Mouse (Mus musculus): Measurements from ENCODE around the gene Ppp4r3b. TPM values are rescaled to one million over a fixed set of nuclear protein-coding genes. Genes with fewer than 3 reads are reported as not detected.

Ppp4r3b gene
- polyA plus RNA-seq, 1 experiment from 2014 or later: 89.0 TPM

DNA sequence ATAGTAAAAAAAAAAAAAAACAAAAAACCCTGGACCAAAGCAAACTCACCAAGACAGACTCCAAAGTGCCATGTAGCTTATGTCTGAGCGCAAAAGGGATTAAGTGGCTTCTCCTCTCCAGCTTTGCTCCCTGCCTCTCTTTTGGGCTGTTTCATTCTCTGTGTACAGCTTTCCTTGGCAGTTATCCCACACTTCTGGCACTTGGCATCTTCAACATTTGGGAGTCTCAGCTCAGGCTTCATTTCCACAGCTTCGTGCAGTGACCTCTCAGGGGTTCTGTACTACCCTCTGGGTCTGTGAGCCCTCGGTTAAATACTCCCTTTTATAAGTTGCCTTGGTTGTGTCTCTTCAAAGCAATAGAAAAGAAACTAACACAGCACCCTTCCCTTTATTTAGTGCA lies 8.0 kb downstream of the Ppp4r3b start:
- Histone ChIP-seq H3K4me1 (no peaks in the 10 kb centered on the region), H3K36me3 (peaks cover 16% of the 10 kb centered on the region; the same call in 1 of the 2 replicates), H3K4me2 (replicated peaks) (no peak overlapping the region), H3K9ac (no peak overlapping the region), H3K27ac (replicated peaks) (no peak overlapping the region), H3K9me3 (replicated peaks) (no peaks in the 10 kb centered on the region), H3K27me3 (no peaks in the 10 kb centered on the region), H3K4me3 (replicated peaks) (no peak overlapping the region)
- ATAC-seq (ENCODE audit: insufficient number of reproducible peaks, low FRiP score, low TSS enrichment, low read depth): no peak
- 75% methylated on average over 3 of the region's 3 CpGs for WGBS

DNA sequence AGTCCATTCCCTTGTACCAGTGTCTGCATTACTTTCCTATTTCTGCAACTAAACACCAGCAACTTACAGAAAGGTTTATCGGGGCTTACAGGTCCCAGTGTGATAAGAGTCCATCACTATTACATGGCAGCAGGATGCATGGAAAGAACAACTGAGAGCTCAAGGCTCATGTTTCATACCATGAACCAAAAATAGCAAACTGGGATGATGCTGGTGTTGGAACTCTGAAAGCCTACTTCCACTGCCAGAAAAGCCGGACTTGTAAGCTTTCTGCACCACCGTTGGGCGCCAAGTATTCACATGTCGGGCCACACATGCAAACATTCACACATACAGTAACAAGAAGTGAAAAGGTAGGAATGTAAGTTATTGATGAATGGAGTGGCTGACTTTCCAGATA lies 9.1 kb downstream of the Ppp4r3b start:
- WGBS: 92% methylated on average over 5 of the region's 5 CpGs
- no peak overlapping the region for H3K27ac ChIP-seq (replicated peaks)
- no peak overlapping the region for H3K4me2 ChIP-seq (replicated peaks)
- H3K36me3 ChIP-seq: peaks cover 27% of the 10 kb centered on the region
- no peaks in the 10 kb centered on the region for H3K27me3 ChIP-seq
- no peaks in the 10 kb centered on the region for H3K9me3 ChIP-seq (replicated peaks)
- no peaks in the 10 kb centered on the region for H3K4me1 ChIP-seq
- no peak overlapping the region for H3K4me3 ChIP-seq (replicated peaks)
- ATAC-seq (ENCODE audit: insufficient number of reproducible peaks, low FRiP score, low TSS enrichment, low read depth): no peak
- H3K9ac ChIP-seq: no peak overlapping the region

- no peaks in the 10 kb centered on the region for H3K4me1 ChIP-seq
- WGBS: 73% methylated on average over 2 of the region's 2 CpGs
- ATAC-seq (ENCODE audit: insufficient number of reproducible peaks, low FRiP score, low TSS enrichment, low read depth): no peak
- no peaks in the 10 kb centered on the region for H3K27me3 ChIP-seq
- no peak overlapping the region for H3K9ac ChIP-seq
- no peaks in the 10 kb centered on the region for H3K9me3 ChIP-seq (replicated peaks)
- no peak overlapping the region for H3K27ac ChIP-seq (replicated peaks)
- H3K4me2 ChIP-seq (replicated peaks): no peak overlapping the region
- H3K4me3 ChIP-seq (replicated peaks): no peak overlapping the region
- H3K36me3 ChIP-seq: peaks cover 36% of the 10 kb centered on the region
These were observed 16.3 kb downstream of the Ppp4r3b start for GRCm38 (mm10) chr11:29188981-29189380.

- peaks cover 16% of the 10 kb centered on the region for H3K36me3 ChIP-seq
- ATAC-seq (ENCODE audit: insufficient number of reproducible peaks, low FRiP score, low TSS enrichment, low read depth): no peak
- 78% methylated on average over 5 of the region's 5 CpGs for WGBS
These were observed 31.0 kb downstream of the Ppp4r3b start for GRCm38 (mm10) chr11:29203653-29204052.

DNA sequence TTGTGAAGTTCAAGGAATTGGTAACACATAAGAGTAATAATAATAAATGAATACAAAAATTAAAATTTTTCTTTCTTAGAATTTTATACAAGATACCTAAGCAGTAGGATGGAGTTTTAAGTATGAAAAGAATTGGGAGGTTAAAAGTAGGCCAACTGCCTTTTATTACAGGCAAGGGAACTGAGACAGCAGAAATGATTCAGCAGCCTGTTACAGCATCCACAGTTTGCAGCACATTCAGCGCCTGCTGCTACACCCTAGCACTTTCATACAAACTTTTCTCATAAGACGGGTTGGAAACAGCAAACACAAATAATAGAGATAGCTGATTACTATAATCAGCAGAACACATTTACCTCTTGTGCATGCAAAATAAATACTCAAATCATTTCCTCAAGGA lies 37.1 kb downstream of the Ppp4r3b start:
- Histone ChIP-seq H3K4me3 (replicated peaks) (no peak overlapping the region), H3K4me2 (replicated peaks) (no peak overlapping the region), H3K9ac (no peak overlapping the region), H3K9me3 (replicated peaks) (no peaks in the 10 kb centered on the region), H3K27ac (replicated peaks) (no peak overlapping the region), H3K4me1 (no peaks in the 10 kb centered on the region), H3K27me3 (no peaks in the 10 kb centered on the region), H3K36me3 (peaks cover 26% of the 10 kb centered on the region)
- WGBS: 90% methylated on average over 2 of the region's 2 CpGs
- no peak for ATAC-seq (ENCODE audit: insufficient number of reproducible peaks, low FRiP score, low TSS enrichment, low read depth)

More at GRCm38 (mm10) chr11:29203653-29204052, 31.0 kb downstream of the Ppp4r3b start:
- Histone ChIP-seq H3K9me3 (replicated peaks) (no peaks in the 10 kb centered on the region), H3K4me3 (replicated peaks) (no peak overlapping the region), H3K27me3 (no peaks in the 10 kb centered on the region), H3K4me1 (no peaks in the 10 kb centered on the region), H3K4me2 (replicated peaks) (no peak overlapping the region), H3K27ac (replicated peaks) (no peak overlapping the region), H3K9ac (no peak overlapping the region)

- 89% methylated on average over 2 of the region's 2 CpGs for WGBS
- Histone ChIP-seq H3K9me3 (replicated peaks) (no peaks in the 10 kb centered on the region), H3K4me2 (replicated peaks) (no peak overlapping the region), H3K4me3 (replicated peaks) (no peak overlapping the region), H3K36me3 (peaks cover 61% of the 10 kb centered on the region), H3K4me1 (no peaks in the 10 kb centered on the region), H3K27me3 (no peaks in the 10 kb centered on the region), H3K27ac (replicated peaks) (no peak overlapping the region), H3K9ac (no peak overlapping the region)
- ATAC-seq (ENCODE audit: insufficient number of reproducible peaks, low FRiP score, low TSS enrichment, low read depth): no peak
These were observed 43.5 kb downstream of the Ppp4r3b start for GRCm38 (mm10) chr11:29216196-29216595.

DNA sequence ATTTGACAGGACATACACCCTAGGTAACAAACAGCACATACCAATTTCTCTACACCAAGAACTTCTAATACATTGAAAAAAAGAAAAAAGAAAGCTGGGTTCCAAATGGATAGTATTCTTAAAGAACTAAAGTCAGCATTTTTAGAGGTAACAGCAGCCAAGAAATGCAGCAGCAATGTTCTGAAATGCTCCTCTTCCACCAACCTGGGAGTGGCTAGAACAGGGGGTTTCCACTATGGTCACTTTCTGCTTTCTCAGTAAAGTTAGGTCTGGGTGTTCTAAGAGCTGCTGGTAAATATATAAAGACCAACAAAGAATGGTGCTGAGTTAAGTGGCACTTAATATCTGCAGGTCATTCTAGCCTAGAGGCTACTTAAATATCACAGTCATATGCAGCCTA lies 46.4 kb downstream of the Ppp4r3b start:
- H3K27me3 ChIP-seq: no peaks in the 10 kb centered on the region
- H3K9me3 ChIP-seq (replicated peaks): no peaks in the 10 kb centered on the region
- no peak overlapping the region for H3K4me3 ChIP-seq (replicated peaks)
- H3K36me3 ChIP-seq: peaks cover 68% of the 10 kb centered on the region
- no peak overlapping the region for H3K27ac ChIP-seq (replicated peaks)
- no peak overlapping the region for H3K4me2 ChIP-seq (replicated peaks)
- H3K4me1 ChIP-seq: no peaks in the 10 kb centered on the region
- no peak for ATAC-seq (ENCODE audit: insufficient number of reproducible peaks, low FRiP score, low TSS enrichment, low read depth)
- H3K9ac ChIP-seq: no peak overlapping the region

GRCm38 (mm10) chr11:29222310-29222709 lies 49.6 kb downstream of the Ppp4r3b start:
- Histone ChIP-seq H3K4me1 (no peaks in the 10 kb centered on the region), H3K4me2 (replicated peaks) (no peak overlapping the region), H3K27me3 (no peaks in the 10 kb centered on the region), H3K27ac (replicated peaks) (no peak overlapping the region), H3K9me3 (replicated peaks) (no peaks in the 10 kb centered on the region), H3K36me3 (peaks cover 51% of the 10 kb centered on the region), H3K9ac (no peak overlapping the region), H3K4me3 (replicated peaks) (no peak overlapping the region)
- 94% methylated on average over 5 of the region's 5 CpGs for WGBS
- ATAC-seq (ENCODE audit: insufficient number of reproducible peaks, low FRiP score, low TSS enrichment, low read depth): no peak

DNA sequence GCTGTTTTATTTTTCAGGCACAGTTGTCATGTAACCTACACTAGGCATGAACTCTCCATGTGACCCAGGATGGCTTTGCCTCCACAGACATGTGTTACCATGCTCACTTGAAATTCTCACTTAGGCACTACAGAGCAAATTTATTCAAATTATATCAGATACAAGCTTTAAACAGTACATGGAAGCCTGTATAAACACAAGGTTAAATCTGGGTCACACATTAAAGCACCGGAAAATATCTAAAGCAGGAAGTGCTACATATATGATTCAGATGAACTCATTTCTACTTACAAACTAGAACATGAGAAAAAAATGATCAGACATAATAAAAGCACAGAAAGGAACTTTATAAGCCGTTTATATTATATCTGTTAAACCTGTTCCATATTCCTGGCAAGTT lies 52.1 kb downstream of the Ppp4r3b start:
- WGBS: 94% methylated on average over 2 of the region's 2 CpGs
- Histone ChIP-seq H3K9me3 (replicated peaks) (no peaks in the 10 kb centered on the region), H3K27me3 (no peaks in the 10 kb centered on the region)

DNA sequence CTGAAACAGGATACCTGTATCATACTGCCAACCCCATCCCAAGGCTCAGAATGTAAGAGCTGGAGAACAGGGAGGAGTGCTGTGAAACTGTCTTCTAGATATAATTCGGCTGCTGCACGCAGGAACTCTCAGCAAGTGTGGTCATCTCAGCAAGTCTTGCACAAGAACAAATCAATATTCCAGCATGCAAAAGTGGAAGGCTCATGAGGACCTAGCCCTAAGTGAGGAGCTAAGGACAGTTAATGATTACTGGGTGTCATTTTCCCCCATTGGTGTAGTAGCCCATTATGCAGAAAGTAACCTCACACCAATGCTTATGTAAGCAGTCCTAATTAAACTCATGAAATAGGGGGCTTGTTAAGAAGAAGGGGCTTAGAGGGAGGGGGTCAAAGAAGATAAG lies 56.3 kb downstream of the Ppp4r3b start:
- H3K36me3 ChIP-seq: peaks cover 51% of the 10 kb centered on the region

More for the DNA sequence above, 52.1 kb downstream of the Ppp4r3b start:
- Histone ChIP-seq H3K36me3 (peaks cover 57% of the 10 kb centered on the region), H3K9ac (no peak overlapping the region), H3K4me2 (replicated peaks) (no peak overlapping the region), H3K4me1 (no peaks in the 10 kb centered on the region), H3K4me3 (replicated peaks) (no peak overlapping the region), H3K27ac (replicated peaks) (no peak overlapping the region)
- no peak for ATAC-seq (ENCODE audit: insufficient number of reproducible peaks, low FRiP score, low TSS enrichment, low read depth)

DNA sequence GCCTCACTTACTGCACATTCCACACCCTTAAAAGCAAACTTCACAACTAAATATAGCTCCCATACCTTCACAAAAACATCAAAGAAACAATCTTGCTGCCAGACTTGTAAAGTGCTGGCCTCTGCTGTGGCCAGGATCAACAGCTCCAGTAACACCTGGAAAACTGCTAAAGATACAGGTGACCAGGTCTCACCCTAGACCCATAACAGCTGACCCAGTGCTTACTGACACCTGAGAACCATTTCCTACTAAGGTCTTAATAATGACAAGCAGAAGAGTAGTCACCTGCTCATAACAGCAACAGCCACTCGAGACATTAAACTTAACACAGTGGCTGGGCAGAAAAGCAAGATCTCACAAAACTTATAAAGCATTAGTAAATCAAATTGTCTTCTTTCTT lies 60.9 kb downstream of the Ppp4r3b start:
- 78% methylated on average over 1 of the region's 1 CpGs for WGBS
- Histone ChIP-seq H3K9me3 (replicated peaks) (no peaks in the 10 kb centered on the region), H3K4me1 (no peaks in the 10 kb centered on the region), H3K27me3 (no peaks in the 10 kb centered on the region), H3K4me3 (replicated peaks) (no peak overlapping the region), H3K9ac (no peak overlapping the region), H3K27ac (replicated peaks) (no peak overlapping the region), H3K36me3 (peaks cover 36% of the 10 kb centered on the region), H3K4me2 (replicated peaks) (no peak overlapping the region)
- ATAC-seq (ENCODE audit: insufficient number of reproducible peaks, low FRiP score, low TSS enrichment, low read depth): no peak

More for the DNA sequence above, 56.3 kb downstream of the Ppp4r3b start:
- H3K27me3 ChIP-seq: no peaks in the 10 kb centered on the region
- H3K4me1 ChIP-seq: no peaks in the 10 kb centered on the region
- H3K4me3 ChIP-seq (replicated peaks): no peak overlapping the region
- no peak overlapping the region for H3K27ac ChIP-seq (replicated peaks)
- ATAC-seq (ENCODE audit: insufficient number of reproducible peaks, low FRiP score, low TSS enrichment, low read depth): no peak
- no peak overlapping the region for H3K4me2 ChIP-seq (replicated peaks)
- WGBS: 93% methylated on average over 2 of the region's 2 CpGs
- no peaks in the 10 kb centered on the region for H3K9me3 ChIP-seq (replicated peaks)
- H3K9ac ChIP-seq: no peak overlapping the region

- Histone ChIP-seq H3K27me3 (no peaks in the 10 kb centered on the region), H3K36me3 (peaks cover 20% of the 10 kb centered on the region), H3K27ac (replicated peaks) (no peak overlapping the region), H3K4me3 (replicated peaks) (no peak overlapping the region), H3K9me3 (replicated peaks) (no peaks in the 10 kb centered on the region), H3K4me1 (no peaks in the 10 kb centered on the region), H3K9ac (no peak overlapping the region), H3K4me2 (replicated peaks) (no peak overlapping the region)
- ATAC-seq (ENCODE audit: insufficient number of reproducible peaks, low FRiP score, low TSS enrichment, low read depth): no peak
These were observed 64.7 kb downstream of the Ppp4r3b start for GRCm38 (mm10) chr11:29237364-29237763.
